Mouse (Mus musculus) embryo, embryonic 9.5 days (tissue): ENCODE measurements around the gene 1700020L24Rik.
A peak's percentile ranks its signal among the peaks of the same experiment; 100 is the strongest.

ENCODE experiments used
- DNase-seq: peaks from one replicate; pipeline ENCODE4 v3.0.0-alpha.2; 2017; ENCODE audit errors: extremely low spot score

1700020L24Rik gene

GRCm38 (mm10) chr11:83471766-83472165 lies 34.3 kb downstream of the 1700020L24Rik start:
- DNase-seq: no peak

GRCm38 (mm10) chr11:83472324-83473234 lies 35.1 kb downstream of the 1700020L24Rik start, which contains the start of gene Taf15:
TSS of gene Taf15 (plus strand) at chr11:83473086.
- DNase-seq: peak; percentile 98

DNA sequence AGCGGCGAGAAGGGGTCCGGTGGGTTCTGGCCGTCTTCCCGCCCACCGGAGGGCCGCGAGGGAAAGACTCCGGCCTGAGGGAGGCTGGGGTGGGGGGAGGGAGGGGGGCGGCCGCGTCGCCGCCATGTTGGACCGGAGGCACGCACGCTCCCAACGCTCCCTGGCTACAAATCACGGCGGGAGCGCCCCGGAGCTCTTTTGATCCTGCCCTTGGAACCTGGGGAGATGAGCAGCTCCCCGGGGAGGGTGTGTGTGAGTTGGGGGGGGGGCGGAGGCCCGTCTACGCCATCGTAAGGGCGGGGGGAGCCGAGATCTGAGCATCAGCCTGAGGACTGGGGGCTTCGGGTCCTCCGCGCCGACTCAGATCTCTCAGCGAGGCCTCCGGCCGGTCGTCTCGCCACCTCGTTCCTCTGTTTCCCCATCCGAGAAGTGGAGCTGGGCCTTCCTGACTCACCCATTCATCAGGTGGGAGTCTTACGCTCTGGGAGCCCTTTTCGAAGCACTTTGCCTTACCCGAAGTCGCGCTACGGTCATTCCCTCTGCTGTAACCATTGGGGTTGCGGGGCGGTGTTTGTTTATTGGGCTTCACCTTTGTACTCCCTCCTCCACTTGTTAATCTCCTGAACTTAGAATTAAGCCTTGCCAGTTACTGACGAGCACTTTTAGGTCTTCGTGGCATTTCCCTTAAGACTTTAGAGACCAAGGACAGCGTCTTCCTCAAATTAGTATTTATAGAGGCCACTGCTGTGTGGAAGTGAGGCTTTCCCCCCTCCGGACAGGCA lies 35.9 kb downstream of the 1700020L24Rik start:
- no peak for DNase-seq
